Mouse (Mus musculus): ENCODE results near the gene Npff.

Npff gene

DNA sequence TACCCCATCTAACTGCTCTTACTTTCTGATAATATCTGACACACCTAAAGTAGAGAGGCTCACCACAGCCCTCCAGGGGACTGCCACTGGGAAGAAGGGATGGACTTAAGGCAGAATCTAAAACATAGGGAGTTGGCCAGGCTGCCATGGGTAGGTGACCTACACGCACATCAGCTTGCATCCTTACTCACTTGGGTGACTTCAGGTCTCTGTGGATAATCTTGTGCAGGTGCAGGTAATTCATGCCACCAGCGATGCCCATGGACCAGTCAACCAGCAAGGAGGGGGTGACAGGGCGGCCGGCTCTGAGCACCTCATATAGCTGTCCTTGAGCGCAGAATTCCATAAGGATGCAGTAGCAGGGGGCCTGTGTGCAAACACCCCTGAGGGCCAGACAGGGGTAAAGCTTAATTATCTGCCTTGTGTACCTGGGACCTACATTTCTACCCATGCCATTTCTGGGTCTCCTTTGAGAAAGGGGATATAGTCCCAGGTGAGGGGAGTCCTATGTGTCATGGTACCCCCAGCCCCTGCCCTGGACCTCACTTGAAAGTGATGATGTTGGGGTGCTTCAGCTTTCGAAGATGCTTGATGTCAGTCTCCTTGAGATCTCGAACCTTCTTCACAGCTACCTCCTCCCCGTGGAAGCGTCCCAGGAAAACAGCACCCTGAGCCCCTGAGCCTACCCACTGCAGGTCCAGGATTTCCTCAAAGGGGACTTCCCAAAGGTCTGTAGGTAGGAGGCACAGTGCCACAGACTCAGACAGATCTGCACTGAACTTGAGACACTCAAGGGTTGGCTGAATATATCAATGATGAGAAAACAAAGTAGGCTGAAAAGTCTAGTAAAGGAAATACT, 20.6 kb downstream of the Npff start:
- no peak for DNase-seq (ENCODE audit: low read depth, low spot score)

DNA sequence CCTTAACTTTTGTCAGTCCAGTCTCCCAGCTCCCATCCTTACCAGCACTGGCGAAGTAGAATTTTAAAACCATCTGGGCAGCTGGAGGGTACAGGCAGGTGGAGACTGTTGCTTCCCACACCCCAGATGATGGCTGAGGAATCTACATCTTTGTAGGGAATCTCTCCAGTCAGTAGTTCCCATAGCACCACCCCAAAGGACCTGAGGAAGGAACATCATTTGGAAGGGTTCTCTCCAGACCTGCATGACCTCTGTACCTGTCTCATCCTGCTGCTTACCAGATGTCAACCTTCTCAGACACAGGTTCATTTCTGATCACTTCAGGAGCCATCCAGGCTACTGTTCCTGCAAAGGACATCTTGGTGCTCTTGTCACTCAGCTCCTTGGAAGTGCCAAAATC, 21.3 kb downstream of the Npff start, which contains the start of gene Gm10337:
Gene Gm10337 (plus strand): TSS at position 276 of the 400 bp plus-strand sequence.
- no peak for DNase-seq (ENCODE audit: low read depth, low spot score)

DNA sequence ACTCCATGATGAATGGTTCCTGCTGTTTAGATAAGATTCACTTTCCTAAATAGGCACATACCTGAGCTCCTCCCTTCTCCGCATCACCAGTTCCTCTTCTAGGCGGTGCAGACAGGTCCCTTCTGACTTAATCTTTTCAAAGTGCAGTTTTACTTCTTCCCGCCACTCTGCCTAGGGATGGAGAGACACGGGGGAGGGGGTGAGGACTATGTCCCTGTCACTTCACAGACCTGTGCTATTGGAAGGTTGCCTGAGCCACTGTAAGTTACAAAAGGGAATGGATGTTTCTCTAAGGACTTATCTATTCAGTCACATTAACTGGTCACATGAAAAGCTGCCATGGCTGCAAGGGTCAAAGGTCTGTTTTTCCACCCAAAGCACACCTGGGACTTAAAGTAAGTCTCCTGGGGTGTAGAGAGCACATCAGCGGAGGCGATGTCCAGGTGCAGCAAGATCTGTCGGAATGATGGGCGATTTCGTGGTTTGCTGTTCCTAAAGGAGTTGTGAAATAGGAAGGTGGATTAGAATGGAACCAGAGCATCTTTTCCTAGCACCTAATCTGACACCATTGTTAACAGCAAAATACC, 22.4 kb downstream of the Npff start:
- no peak for DNase-seq (ENCODE audit: low read depth, low spot score)

DNA sequence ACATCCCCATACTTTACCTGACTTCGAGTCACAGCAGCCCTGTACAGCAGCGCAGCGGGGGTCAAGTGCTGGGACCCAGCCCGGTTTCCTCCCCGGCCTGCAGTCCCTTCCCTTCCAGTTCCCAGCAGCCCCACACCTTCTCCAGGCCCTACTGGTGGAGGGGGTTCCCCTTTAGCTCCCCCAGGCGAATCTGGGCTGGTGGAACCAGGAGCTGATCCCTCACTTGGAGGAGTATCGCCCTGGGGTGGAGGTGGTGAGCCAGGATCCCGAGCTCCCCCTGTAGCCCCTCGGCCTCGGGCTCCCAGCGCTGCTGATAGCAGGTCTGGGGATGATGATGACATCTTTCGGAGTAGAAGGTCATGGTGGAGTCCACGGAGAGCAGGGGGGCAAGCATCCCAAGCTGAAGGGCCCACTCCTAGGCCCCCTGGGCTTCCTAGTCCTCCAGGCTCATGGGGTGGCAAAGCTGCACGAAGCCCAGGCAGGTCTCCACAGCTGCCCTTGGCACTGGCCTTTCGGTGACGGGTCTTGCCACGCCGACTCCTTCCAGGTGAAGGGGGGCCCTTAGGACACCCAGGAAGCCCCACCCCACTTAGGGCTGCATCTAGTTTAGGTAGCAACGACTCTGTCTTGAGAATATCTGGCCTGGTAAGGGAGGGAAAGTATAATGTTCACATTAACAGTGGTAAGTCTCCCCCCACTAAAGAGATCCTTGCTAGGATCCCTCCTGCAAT, 23.5 kb downstream of the Npff start:
- no peak for DNase-seq (ENCODE audit: low read depth, low spot score)

DNA sequence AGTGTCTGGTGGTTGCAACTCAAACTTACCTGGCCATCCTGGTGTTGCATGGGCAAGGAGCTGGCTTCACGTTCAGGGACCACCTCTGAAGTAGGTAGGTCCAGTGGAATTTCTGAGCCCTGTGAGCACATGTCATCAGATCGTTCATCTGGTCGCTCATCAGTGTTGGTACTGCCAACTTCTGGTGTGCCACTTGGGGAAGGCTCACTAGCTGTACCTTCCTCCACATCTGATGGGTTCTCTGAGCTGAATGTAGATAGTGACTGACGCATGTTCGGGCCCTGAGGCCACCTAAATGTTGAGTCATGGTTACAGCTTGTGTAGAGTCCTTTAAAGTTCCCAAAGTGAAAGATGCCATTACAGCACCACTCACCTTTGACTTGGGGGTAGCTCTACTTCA, 24.3 kb downstream of the Npff start:
- DNase-seq (ENCODE audit: low read depth, low spot score), result no peak

DNA sequence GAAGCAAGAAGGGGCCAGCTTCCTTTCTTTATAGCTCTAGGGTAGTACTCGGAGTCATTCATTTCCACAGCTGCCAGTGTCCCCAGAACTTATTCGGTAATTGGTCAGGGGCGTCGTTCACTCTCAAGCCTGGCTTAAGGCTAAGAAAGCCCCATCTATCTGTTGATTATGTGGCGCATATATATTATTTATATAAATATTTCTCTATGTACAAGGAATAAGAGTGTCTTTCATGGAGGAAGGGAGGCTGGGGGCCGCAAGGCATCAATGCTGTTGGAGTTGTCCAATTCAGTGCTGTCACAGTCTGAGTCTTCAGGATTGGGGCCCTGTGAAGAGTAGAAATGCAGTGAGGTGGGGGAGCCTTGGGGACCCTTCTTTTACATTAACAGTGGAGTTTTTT, 24.9 kb downstream of the Npff start:
- no peak for DNase-seq (ENCODE audit: low read depth, low spot score)

DNA sequence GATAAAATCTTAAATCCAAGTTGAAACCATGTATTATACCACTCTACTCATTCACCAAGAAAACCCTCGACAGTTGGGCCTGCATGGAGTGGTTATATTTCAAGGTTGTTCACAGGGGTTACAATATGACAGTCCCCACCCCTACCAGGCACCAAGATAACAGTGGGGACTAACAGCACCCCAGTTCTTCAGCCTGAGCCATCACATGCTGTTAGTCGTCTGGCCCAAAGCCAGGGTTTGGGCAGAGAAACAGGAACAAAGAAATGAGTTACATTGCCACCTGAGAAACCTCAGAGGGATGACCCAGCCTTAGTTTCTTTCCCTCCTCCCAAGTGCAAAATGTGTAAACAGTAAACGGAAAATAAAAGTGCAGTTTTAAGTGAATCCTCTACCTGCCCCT, 25.4 kb downstream of the Npff start:
- no peak for DNase-seq (ENCODE audit: low read depth, low spot score)

DNA sequence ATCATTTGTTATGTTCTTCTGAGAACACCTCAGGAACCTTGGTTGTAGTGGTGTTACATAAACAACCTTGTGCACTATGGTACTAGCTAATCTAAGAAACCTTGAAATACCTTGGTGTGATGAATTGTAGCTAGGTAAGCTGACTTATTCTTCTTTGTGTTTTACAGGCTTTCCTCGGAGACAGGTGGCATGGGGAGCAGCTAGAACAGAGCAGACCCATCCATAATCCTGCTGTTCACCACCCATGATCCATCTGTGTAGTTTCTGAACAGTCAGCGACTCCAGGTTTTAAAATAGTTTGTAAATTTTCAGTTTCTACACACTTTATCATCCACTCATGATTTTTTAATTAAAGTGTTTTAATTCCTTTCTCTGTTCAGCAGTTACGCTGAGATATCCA, 26.4 kb downstream of the Npff start:
- DNase-seq (ENCODE audit: low read depth, low spot score), result no peak

DNA sequence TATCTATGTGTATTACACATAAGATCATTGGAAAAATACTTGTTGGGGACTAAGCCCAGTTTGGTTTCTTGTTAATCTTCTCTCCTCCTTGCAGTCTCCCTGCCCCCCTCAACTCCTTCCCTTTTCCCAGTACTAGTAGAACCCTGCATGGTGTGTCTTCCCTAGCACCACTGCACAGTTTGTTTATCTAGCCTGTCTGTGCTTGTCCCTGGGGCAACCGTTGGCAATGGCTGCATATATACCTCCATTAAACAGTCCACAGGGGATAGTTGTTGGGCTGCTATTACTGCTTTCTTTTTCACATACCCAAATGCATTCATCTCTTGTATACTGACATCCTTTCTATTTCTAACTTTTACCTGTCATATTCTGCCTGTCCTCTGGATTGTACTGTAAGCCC, 37.1 kb downstream of the Npff start:
- DNase-seq (ENCODE audit: low read depth, low spot score), result no peak

DNA sequence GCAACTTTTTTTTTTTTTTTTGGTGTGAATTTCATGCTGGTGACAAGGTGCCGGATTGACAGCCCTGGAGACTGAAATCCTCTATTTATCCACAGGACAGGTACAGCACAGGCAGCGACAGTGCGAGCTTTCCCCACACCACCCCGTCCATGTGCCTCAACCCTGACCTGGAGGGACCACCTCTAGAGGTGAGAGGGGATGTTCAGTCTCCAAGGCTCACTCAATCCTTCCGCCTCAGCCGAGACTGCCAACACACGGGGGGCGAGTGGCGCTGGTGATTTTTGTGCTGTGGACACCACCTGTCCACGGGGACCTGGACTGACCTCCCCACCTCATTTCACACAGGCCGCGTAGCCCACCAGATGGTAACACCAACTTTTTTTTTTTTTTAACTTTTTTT, 38.9 kb downstream of the Npff start:
- DNase-seq (ENCODE audit: low read depth, low spot score), result no peak

DNA sequence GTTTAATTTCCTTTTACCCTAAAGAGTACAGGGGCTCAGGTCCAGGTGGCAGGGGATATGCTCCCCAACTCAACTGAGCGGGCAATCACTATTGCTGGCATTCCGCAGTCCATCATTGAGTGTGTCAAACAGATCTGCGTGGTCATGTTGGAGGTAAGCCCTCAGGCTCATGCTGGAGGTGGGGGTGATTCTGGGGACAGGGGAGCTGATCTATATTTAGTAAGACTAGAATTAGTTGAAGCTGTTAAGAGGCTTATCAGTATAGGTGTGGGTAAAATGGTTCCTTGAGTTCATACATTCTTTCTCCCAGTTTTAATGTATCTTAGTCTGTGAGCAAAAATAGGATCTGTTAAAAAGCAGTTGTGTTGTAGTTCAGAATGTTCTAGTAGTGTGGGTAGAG, 41.6 kb downstream of the Npff start:
- DNase-seq (ENCODE audit: low read depth, low spot score), result no peak

DNA sequence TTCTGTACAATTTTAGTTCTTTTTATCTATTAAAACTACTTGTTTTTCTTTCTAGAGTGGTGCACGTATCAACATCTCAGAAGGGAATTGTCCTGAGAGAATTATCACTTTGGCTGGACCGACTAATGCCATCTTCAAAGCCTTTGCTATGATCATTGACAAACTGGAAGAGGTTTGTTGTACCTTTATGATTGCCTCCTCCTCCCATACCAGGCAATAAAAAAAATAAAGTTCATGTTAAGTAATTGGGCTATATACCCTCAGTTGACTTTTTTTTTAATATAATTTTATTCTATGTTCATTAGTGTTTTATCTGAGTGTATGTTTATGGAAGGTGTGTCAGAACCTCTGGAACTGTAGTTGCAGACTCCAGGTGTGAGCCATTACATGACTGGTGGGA, 50.2 kb downstream of the Npff start:
- DNase-seq (ENCODE audit: low read depth, low spot score), result no peak

Data from CD4-positive helper T cell, adult 2 months (primary cell).